Mouse (Mus musculus): ENCODE results near the gene Ptprq. TPM values are rescaled to one million over a fixed set of nuclear protein-coding genes. Genes with fewer than 3 reads are reported as not detected.

Ptprq gene
- polyA plus RNA-seq, 1 experiment = 0.04 TPM

GRCm38 (mm10) chr10:107659141-107659540, 60.7 kb downstream of the Ptprq start:
- DNase-seq (ENCODE audit: extremely low spot score in 1 of 2, low spot score in 1 of 2) = no peak

GRCm38 (mm10) chr10:107649687-107650086, 70.2 kb downstream of the Ptprq start:
- DNase-seq (ENCODE audit: extremely low spot score in 1 of 2, low spot score in 1 of 2) = peak; percentile 13 to 64

DNA sequence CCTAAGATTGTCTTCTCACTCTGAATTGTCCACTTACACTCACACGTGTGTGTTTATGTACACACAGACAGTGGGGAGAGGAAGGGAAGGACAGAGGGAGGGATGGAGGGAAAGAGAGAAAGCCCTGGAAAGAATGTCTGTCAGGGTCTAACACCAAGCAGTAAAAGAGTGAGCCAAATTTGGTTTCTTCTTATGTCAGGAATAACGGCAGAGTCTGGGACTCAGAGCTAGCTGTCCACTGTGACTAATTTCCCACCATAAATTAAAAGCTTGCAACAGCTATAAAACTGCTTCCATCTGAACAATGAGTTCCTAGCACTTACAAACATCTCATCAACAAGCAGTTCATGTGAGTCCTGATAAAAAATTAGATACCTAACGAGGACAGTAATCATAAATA, 91.7 kb downstream of the Ptprq start:
- DNase-seq (ENCODE audit: extremely low spot score in 1 of 2, low spot score in 1 of 2) = no peak

DNA sequence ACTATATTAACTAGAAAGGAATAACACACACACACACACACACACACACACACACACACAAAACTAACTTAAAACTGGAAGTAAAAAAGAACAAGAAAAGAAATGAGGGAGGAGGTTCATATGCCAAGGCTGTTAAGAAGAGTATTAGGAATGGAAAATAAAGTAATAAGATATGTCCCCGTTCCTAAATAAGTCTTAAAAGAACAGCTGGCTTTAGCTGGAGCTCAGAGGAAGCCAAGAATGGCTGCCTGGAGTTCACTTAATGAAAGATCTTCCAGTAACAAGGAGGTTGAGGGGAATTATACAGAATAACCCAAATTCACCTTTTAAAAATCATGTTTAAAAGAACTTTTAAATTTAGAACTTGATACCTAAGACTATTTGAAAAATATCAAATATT, 93.2 kb downstream of the Ptprq start:
- no peak for DNase-seq (ENCODE audit: extremely low spot score in 1 of 2, low spot score in 1 of 2)

DNA sequence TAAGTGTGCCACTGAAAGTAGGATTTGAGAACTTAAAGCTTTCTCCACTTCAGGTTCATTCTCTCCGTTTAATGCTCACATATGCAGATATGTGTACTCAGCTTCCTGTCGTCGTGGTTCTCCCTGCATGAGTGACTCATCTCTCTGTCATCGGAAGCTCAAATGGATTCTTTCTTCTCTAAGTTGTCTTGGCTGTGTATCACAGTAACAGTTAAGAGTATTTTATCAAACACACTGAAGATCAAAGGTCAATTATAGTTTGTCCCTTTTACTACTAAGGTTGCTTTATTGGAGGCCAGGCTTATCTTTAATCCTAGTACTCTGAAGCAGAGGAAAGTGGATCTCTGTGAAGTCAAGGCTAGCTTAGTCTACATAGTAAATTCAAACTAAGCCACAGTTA, 95.6 kb downstream of the Ptprq start:
- no peak for DNase-seq (ENCODE audit: extremely low spot score in 1 of 2, low spot score in 1 of 2)

- DNase-seq (ENCODE audit: extremely low spot score in 1 of 2, low spot score in 1 of 2) = no peak
Observed at GRCm38 (mm10) chr10:107615460-107615859, 104.4 kb downstream of the Ptprq start.

- no peak for DNase-seq (ENCODE audit: extremely low spot score in 1 of 2, low spot score in 1 of 2)
Observed at GRCm38 (mm10) chr10:107601371-107601770, 118.5 kb downstream of the Ptprq start.

DNA sequence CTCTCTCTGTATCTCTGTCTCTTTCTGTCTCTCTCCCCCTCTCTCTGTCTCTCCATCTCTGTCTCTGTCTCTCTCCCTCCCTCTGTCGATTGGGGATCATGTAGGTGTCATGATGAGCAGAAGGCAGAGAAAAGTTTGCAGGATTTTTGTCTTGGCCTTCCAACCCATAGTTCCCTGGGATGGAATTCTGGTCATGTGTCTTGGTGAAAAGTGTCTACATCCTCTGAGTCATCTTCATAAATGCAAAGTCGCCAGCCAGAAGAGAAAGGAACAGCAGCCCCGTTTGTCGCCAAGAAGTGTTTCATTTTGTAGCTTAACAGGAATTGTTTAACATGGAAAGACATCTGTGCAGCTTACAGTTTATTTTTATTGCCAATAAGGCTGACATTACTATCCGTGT, 136.5 kb downstream of the Ptprq start:
- peak in 1 of 2 experiments; percentile 7 for DNase-seq (ENCODE audit: extremely low spot score in 1 of 2, low spot score in 1 of 2)

DNA sequence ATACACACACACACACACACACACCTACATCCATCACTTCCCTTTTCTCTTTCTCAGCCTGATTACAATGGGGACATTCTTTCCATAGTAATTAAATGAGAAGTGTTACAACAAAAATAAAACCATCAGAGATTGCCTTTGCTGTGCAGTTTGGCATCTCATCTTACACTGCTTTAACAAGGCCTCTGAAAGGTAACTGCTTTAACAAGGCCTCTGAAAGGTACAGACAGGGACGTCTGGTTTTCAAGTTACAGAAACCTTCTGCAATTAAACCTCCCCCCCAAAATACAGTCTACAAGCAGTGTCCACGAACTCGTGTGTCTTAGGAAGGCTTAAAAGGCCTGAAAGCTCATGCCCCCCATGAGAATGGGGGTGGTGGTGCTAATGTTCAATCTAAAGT, 150.8 kb downstream of the Ptprq start:
- DNase-seq (ENCODE audit: extremely low spot score in 1 of 2, low spot score in 1 of 2) = no peak

DNA sequence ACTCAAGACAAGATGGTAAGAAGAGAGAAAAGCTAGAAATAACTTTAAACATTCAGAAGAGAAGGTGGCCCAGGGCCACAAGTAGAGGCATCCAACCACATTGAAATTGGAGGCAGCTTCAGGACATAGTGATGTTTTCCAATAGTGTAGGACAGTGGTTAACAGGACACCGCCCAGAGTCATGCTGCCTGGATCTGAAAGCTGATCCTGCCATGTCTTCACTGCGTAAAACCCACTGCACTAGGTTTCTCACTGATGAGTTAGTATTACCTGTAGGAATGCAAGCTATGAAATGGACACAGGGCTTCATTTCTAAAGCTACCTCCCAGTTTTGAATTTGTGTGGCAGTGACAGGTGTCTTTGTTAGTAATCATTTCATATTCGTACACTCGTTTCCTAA, 151.6 kb downstream of the Ptprq start:
- no peak for DNase-seq (ENCODE audit: extremely low spot score in 1 of 2, low spot score in 1 of 2)

GRCm38 (mm10) chr10:107562875-107563274, 157.0 kb downstream of the Ptprq start:
- no peak for DNase-seq (ENCODE audit: extremely low spot score in 1 of 2, low spot score in 1 of 2)

- no peak for DNase-seq (ENCODE audit: extremely low spot score in 1 of 2, low spot score in 1 of 2)
Observed at GRCm38 (mm10) chr10:107560881-107561280, 159.0 kb downstream of the Ptprq start.

DNA sequence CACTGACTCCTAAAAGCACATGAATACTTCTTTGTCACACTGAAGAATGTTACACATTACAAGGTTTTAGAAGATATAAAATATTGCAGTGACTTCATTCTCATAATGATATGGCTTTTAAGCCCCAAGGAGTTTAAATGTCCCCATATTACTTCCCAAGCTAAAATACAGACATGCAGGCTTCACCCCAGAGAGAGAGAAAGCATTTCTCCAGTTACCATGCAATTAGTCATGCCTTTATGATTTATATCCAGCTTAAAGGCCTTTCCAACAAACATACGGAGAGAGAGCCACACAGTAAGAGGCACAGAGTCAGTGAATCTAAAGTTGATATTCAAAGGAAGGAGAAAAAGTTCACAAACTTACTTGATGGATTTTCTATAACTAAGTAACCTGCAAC, 176.8 kb downstream of the Ptprq start:
- DNase-seq (ENCODE audit: extremely low spot score in 1 of 2, low spot score in 1 of 2) = no peak

GRCm38 (mm10) chr10:107528758-107529157, 191.1 kb downstream of the Ptprq start:
- DNase-seq (ENCODE audit: extremely low spot score in 1 of 2, low spot score in 1 of 2) = no peak

- no peak for DNase-seq (ENCODE audit: extremely low spot score in 1 of 2, low spot score in 1 of 2)
Observed at GRCm38 (mm10) chr10:107519216-107519615, 200.6 kb downstream of the Ptprq start.

DNA sequence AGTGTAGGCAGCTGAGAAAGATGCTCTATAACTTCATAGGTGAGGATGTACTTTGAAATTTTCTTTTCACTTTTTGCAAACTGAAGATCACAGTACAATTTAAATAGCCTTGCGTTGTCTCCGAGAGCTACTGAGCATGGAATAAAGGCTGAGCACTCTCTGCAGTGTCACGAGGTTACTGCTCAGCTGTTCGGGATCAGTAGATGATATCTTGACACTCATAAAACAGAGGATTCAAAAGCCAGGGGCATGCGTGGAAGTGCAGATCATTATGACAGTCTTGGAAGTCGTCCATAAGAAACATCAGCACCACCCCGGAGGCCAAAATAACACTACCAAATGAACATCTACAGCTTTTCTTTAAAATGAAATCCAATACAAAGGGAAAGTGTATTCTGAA, 203.2 kb downstream of the Ptprq start:
- no peak for DNase-seq (ENCODE audit: extremely low spot score in 1 of 2, low spot score in 1 of 2)

GRCm38 (mm10) chr10:107514735-107515134, 205.1 kb downstream of the Ptprq start:
- no peak for DNase-seq (ENCODE audit: extremely low spot score in 1 of 2, low spot score in 1 of 2)

GRCm38 (mm10) chr10:107506397-107506796, 213.5 kb downstream of the Ptprq start:
- no peak for DNase-seq (ENCODE audit: extremely low spot score in 1 of 2, low spot score in 1 of 2)

- no peak for DNase-seq (ENCODE audit: extremely low spot score in 1 of 2, low spot score in 1 of 2)
Observed at GRCm38 (mm10) chr10:107503430-107503829, 216.4 kb downstream of the Ptprq start.

GRCm38 (mm10) chr10:107502193-107502592, 217.7 kb downstream of the Ptprq start:
- DNase-seq (ENCODE audit: extremely low spot score in 1 of 2, low spot score in 1 of 2) = no peak

- DNase-seq (ENCODE audit: extremely low spot score in 1 of 2, low spot score in 1 of 2) = peak; percentile 36 to 70
Observed at GRCm38 (mm10) chr10:107499656-107500055, 220.2 kb downstream of the Ptprq start.

DNA sequence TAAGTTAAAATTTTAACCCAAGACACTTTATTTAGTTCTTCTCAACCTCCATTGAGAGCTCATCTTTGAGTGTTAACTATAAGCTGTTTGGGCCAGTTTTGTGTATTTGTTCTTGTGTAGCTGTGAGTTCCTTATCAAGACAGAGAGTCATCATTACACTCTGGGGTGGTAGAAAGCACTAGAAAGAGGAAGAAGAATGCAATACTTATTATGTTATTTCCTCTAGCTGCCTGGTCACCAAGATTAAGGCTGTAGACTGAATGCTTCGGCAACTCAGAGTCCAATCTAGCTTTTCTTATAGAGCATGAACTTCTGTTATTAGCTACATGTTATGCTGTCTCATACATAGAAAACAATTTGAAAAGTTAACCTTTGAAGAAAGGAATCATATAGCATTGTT, 223.4 kb downstream of the Ptprq start:
- no peak for DNase-seq (ENCODE audit: extremely low spot score in 1 of 2, low spot score in 1 of 2)

DNA sequence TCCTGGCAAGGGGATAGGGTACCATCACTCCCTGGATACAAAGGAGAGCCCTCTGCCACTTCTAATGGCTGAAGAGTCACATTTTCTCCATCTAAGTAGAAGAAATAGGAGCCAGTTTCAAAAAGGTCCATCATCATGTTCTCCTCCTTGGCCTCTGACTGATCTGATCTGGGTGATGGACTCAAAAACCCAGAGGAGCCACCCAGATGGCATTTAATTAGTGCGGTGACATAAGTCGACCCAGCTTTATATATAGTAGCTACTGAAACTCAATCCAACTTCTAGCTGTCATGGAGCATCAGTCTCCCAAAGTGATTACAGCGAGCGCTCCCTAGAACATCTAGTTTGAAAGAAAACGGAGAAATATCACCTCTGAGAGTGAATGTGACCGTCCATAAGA, 225.3 kb downstream of the Ptprq start, which contains the start of gene Myf6:
Myf6 (minus strand) TSS at position 170 of the 400 bp plus-strand sequence.
- DNase-seq (ENCODE audit: extremely low spot score in 1 of 2, low spot score in 1 of 2) = no peak

All from frontal cortex, adult 2 months (tissue).